Mouse (Mus musculus) G1E (cell line): ENCODE data around the gene Glg1.
"Not testable (repeated sequence)": the region's sequence is repeated elsewhere in the genome, so short reads cannot be mapped to it uniquely, and the experiment has no call there.

ENCODE experiments used
- CTCF ChIP-seq: IDR thresholded peaks from 2 replicates; pipeline ENCODE4 v1.5.1; 2012; ENCODE audit warnings: low read depth, low read length, inconsistent platforms, mixed read lengths
- GATA1 ChIP-seq: IDR thresholded peaks from 2 replicates; pipeline ENCODE4 v1.6.1; 2012; ENCODE audit warnings: borderline replicate concordance, low read length, inconsistent platforms, mixed read lengths
- POLR2AphosphoS5 ChIP-seq: IDR thresholded peaks from 2 replicates; pipeline ENCODE4 v1.6.1; 2012; ENCODE audit warnings: low read depth, low read length, inconsistent platforms; ENCODE audit not compliant: insufficient replicate concordance

GRCm38 (mm10) chr8:111303076-111303803 lies 44.2 kb upstream of the Glg1 start:
- not testable (repeated sequence) for TF ChIP-seq CTCF, GATA1, POLR2AphosphoS5
